Mouse (Mus musculus) testis, adult 2 months (tissue): ENCODE measurements around the gene Ndufs3.

Experiments
- CTCF ChIP-seq: fragments of 200-500 bp; IDR thresholded peaks from 2 replicates; pipeline ENCODE4 v1.5.1; 2012; ENCODE audit warnings: low read depth, mild to moderate bottlenecking, inconsistent platforms, low read length, moderate library complexity; ENCODE audit not compliant: control insufficient read depth, insufficient read depth, insufficient replicate concordance
- POLR2A ChIP-seq: fragments of 200-500 bp; IDR thresholded peaks from 2 replicates; pipeline ENCODE4 v1.6.1; 2012; ENCODE audit warnings: low read depth, mild to moderate bottlenecking, inconsistent platforms, low read length, moderate library complexity; ENCODE audit not compliant: control insufficient read depth

DNA sequence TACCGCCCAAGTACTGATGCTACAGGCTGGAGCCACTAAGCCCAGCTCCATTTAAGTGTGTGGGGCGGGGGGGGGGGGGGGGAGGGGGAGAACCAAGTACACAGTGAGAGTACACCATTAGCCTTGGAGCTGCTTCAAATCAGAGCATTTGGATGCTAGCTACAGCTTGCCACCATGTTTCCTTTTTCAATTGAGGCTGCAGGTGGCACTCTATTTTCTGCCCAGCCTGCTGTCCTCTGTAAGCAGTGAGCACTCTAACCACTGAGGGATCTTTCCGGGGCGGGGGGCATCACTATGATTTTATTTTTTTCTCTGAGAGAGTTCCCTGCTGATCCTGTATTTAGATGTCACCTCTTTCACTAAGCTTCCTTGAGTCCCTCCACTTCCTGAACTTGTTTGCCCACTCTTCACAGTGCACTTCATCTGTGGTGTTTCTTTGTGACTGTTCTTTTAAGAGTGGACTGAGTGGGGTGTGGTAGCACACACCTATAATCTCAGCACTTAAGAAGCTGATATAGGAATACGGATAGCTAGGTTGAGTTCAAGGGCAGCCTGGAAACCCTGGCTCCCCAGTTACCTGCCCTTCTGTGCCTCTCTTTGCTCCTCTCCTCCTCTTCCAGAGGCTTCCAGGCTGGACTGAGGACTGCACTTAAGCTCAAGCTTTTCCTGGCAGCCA lies 26.9 kb downstream of the Ndufs3 start:
- TF ChIP-seq CTCF = no peak
- TF ChIP-seq POLR2A = no peak
